Mouse (Mus musculus): ENCODE measurements around the gene Slc16a13. TPM values are rescaled to one million over a fixed set of nuclear protein-coding genes. Genes with fewer than 3 reads are reported as not detected.

Gene Slc16a13
- polyA plus RNA-seq, 1 experiment from 2014 or later = 16.0 TPM

DNA sequence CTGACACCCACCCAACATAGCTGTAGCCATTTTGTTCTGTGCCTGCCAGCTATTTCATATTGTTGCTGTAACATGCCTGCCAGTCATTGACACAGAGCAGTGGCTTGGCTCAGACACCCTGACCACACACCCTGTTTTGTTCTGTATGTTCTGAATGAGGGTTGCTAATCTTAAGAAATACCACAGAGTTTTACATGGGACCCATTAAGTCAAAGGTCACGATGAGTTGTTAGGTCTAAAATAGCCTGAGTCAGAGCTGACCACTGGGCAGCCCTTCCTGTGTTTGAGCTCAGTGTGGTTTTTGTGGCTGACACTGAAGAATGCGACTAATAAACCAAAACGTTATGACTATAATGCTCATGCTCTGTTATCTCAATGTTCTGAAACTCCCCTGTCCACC, 22.5 kb downstream of the Slc16a13 start:
- Histone ChIP-seq H3K4me1 (no peaks in the 10 kb centered on the region), H3K36me3 (no peaks in the 10 kb centered on the region), H3K4me3 (no peak overlapping the region), H3K9me3 (replicated peaks) (no peaks in the 10 kb centered on the region), H3K27me3 (ENCODE audit: low read depth, poor library complexity, severe bottlenecking) (no peaks in the 10 kb centered on the region), H3K27ac (replicated peaks) (no peak overlapping the region)
- no peak for DNase-seq (ENCODE audit: low spot score)
- WGBS = 91% methylated on average over 3 of the region's 3 CpGs

DNA sequence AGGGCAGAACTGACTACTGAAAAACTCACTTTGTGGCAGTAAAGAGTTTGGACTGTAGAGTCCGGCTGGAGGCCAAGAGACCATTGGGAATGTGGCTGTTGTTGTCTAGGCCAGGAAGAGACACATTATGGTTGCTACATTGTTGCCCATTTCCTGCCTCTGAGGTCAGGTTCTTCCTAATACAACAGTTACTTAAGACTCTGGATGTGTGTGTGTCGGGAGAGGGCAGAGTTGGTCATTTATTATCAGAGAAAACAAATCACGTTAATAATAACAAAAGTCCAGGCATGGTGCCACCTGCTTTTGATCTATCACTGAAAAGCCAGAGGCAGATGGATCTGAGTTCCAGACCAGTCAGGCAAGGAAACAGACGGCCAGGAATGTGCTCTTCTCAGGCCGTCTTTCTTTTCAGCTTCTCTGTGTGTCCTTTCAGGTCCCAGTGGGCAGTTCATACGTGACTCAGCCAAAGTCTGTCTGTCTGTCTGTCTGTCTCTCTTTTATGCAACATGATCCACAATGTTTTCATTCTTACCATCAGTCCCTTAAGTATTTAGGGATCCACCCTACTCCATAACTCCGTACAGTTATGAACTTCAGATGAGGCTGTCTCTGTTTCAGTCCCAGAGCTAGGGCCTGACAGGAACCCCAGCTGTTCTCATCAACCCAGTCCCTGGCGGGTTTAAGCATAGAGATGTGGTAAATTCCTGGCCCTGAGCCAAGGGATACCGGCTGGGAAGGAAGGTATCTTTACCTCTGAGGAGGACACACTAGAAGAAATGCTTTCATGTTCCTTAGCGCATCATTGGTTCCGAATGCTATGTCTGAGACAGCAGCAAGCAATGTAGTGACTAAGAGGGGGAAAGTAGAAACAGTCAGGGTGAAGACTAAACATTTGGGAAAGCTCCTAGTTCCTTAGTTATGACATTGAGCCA, 27.2 kb downstream of the Slc16a13 start:
- no peak for DNase-seq (ENCODE audit: low spot score)
- 70% methylated on average over 11 of the region's 11 CpGs for WGBS
- H3K4me1 ChIP-seq = no peaks in the 10 kb centered on the region
- H3K9me3 ChIP-seq (replicated peaks) = no peaks in the 10 kb centered on the region
- H3K36me3 ChIP-seq = no peaks in the 10 kb centered on the region
- H3K4me3 ChIP-seq = no peak overlapping the region
- H3K27me3 ChIP-seq (ENCODE audit: low read depth, poor library complexity, severe bottlenecking) = no peaks in the 10 kb centered on the region
- no peak overlapping the region for H3K27ac ChIP-seq (replicated peaks)

DNA sequence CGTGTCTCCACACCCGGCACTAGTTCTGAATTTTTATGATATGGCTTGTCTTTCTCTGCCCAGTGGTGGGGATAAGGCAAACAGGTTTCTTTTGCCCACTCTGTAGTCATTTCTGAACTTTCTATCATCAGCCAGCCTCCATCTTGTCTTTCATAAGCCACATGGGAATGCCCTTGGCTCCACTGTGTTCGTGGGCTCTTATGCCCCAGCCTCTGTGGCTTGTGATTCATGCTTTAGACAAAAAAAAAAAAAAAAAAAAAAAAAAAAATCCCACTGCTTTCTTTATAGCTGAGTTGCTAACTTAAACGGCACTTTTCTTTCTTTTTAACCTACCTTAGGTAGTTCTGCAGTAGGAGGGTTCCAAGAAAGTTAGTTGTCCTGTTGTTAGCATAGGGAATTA, 28.7 kb downstream of the Slc16a13 start:
- H3K27me3 ChIP-seq (ENCODE audit: low read depth, poor library complexity, severe bottlenecking) = no peaks in the 10 kb centered on the region
- DNase-seq (ENCODE audit: low spot score) = no peak
- no peaks in the 10 kb centered on the region for H3K4me1 ChIP-seq
- H3K9me3 ChIP-seq (replicated peaks) = no peaks in the 10 kb centered on the region
- H3K36me3 ChIP-seq = no peaks in the 10 kb centered on the region
- WGBS = 87% methylated on average over 4 of the region's 4 CpGs
- no peak overlapping the region for H3K4me3 ChIP-seq
- no peak overlapping the region for H3K27ac ChIP-seq (replicated peaks)

DNA sequence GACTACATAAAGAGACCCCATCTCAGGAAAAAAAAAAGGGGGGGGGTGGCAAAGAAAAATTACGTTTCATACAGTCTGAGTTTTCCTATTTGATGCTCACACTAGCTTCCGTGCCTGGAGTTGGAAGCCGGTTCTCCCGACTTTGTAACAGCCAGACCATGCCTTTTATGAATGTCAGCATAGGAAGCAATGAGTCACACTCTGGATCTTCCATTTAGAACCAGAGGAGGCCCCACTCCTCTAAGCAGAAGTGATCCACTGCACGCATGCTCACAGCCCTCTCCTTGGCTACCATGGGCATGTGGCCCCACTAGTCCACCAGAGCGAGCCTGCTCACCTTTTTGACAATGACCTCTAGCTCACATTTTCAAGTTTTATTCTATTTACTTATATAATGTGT, 29.7 kb downstream of the Slc16a13 start:
- no peak overlapping the region for H3K27ac ChIP-seq (replicated peaks)
- H3K4me1 ChIP-seq = no peaks in the 10 kb centered on the region
- H3K4me3 ChIP-seq = no peak overlapping the region
- H3K9me3 ChIP-seq (replicated peaks) = no peaks in the 10 kb centered on the region
- no peaks in the 10 kb centered on the region for H3K36me3 ChIP-seq
- no peak for DNase-seq (ENCODE audit: low spot score)
- H3K27me3 ChIP-seq (ENCODE audit: low read depth, poor library complexity, severe bottlenecking) = no peaks in the 10 kb centered on the region
- WGBS = 88% methylated on average over 6 of the region's 6 CpGs

DNA sequence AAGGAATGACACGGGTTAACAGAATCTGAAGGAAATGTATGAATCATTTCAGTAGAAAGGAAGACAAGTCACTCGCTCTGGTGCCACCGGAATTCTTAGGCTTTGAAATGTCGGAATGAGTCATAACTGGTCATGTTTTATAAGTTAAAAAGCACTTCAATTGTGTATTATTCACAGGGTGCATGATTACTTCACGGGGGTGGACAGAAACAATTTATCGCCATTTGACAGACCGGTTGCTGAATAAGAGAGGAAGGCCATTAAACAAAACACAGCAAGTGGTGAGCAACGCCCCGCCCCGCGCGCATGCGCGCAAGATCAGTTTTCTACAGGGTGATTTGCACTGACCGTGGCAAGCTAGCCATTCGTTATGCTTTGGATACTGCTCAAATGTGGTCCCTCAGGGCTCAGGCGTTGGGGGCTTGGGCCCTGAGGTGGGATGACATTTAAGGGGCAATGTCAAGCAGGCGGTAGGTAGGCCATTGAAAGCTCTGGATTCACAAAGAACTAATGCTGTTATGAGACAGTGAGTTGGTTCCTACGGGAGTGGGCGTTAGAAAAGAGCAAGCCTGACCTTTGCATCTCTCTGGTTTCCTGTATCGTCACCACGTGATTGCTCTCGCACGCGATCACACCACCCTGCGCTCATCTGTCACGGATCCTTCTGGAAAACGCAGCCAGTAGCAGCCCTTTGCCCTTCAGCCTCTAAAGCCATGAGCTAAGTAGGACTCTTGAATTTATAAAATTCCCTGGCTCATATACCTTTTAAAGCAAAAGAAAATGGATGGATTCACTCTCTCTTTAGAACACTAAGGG, 31.3 kb downstream of the Slc16a13 start:
- Histone ChIP-seq H3K27me3 (ENCODE audit: low read depth, poor library complexity, severe bottlenecking) (no peaks in the 10 kb centered on the region), H3K36me3 (no peaks in the 10 kb centered on the region), H3K27ac (replicated peaks) (no peak overlapping the region), H3K4me3 (no peak overlapping the region), H3K9me3 (replicated peaks) (no peaks in the 10 kb centered on the region), H3K4me1 (no peaks in the 10 kb centered on the region)
- WGBS = 92% methylated on average over 28 of the region's 28 CpGs
- DNase-seq (ENCODE audit: low spot score) = no peak

DNA sequence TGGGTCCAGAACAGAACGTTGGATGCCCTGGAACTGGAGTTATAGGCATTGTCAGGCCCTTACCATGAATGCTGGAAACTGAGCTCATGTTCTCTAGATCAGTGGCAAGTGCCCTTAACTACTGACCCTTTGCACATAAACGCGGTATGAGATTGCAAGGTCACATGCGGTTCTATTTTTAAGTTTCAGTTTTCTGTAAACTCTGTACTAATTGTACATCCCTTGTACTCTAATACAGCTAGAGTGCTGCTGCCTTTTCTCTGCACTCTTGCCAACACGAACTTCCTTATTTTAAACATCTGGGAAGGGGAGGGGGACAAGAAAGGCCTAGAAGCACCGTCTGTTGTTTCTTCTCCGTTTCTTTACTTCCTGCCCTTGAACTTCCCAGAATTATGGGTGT, 35.7 kb downstream of the Slc16a13 start:
- DNase-seq (ENCODE audit: low spot score) = no peak
- H3K27me3 ChIP-seq (ENCODE audit: low read depth, poor library complexity, severe bottlenecking) = no peaks in the 10 kb centered on the region

DNA sequence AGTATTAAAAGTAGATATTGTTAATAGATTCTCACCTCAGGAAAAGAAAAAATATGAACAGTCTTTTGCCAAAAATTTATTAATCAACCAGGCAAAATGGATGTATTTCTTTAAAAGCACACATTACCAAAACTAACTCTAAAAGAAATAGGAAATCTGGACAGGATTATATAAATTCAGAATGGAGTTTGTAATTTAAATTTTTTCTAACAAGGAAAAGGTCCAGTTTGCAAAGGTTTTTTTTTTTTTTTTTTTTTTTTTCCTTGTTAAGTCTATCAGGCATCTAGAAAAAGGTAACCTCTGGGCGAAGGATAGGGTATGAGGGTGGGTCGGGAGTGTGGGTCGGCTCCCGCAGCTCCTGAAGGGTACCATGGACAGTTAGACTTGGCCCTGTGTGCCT, 40.4 kb downstream of the Slc16a13 start:
- WGBS = 93% methylated on average over 4 of the region's 4 CpGs
- Histone ChIP-seq H3K4me1 (no peaks in the 10 kb centered on the region), H3K9me3 (replicated peaks) (no peaks in the 10 kb centered on the region), H3K27ac (replicated peaks) (no peak overlapping the region), H3K36me3 (no peaks in the 10 kb centered on the region), H3K4me3 (no peak overlapping the region), H3K27me3 (ENCODE audit: low read depth, poor library complexity, severe bottlenecking) (no peaks in the 10 kb centered on the region)
- DNase-seq (ENCODE audit: low spot score) = no peak

More for the DNA sequence above, 35.7 kb downstream of the Slc16a13 start:
- H3K4me3 ChIP-seq = no peak overlapping the region
- no peaks in the 10 kb centered on the region for H3K4me1 ChIP-seq
- no peaks in the 10 kb centered on the region for H3K36me3 ChIP-seq
- no peak overlapping the region for H3K27ac ChIP-seq (replicated peaks)
- WGBS = 89% methylated on average over 7 of the region's 7 CpGs
- no peaks in the 10 kb centered on the region for H3K9me3 ChIP-seq (replicated peaks)

DNA sequence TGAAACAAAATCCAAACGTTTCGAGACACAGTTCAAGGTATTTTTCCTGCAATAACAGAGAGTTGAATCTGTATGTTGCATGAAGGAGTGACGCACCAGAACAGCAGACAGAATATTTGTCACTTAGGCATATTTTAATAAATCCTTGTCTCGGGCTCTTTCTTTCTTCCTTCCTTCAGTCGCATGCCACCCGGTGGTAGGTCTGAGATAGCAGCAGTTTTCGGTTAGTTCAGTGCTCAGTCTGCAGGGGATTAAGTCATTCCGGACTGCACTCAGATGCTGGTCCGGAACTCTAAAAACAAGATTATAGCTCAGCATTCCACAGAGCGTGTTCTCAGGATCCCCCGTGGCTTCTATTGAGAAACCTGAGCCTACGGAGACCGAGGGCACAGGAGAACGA, 41.5 kb downstream of the Slc16a13 start:
- H3K9me3 ChIP-seq (replicated peaks) = no peaks in the 10 kb centered on the region
- WGBS = 37% methylated on average over 14 of the region's 14 CpGs
- no peaks in the 10 kb centered on the region for H3K27me3 ChIP-seq (ENCODE audit: low read depth, poor library complexity, severe bottlenecking)
- H3K27ac ChIP-seq (replicated peaks) = no peak overlapping the region
- H3K4me1 ChIP-seq = no peaks in the 10 kb centered on the region
- DNase-seq (ENCODE audit: low spot score) = peak; percentile 36
- no peak overlapping the region for H3K4me3 ChIP-seq
- H3K36me3 ChIP-seq = no peaks in the 10 kb centered on the region

DNA sequence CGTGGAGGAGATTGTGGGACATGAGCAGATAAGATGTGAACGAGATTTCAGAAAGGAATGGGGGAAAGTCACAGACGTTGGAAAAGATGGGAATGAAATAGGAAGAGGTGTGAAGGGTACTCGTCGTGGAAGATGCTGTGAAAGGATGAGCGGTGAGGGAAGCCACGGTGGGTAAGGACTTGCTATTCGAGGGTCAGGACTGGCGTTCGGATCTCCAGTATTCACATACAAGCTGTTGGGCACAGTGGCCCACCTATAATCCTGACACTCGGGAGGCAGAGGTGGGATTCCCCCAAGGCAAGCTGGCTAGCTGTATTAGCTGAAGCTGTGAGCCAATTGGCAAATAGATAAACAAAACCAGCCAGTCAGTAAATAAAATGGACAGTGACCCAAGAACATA, 42.1 kb downstream of the Slc16a13 start:
- WGBS = 85% methylated on average over 11 of the region's 11 CpGs
- DNase-seq (ENCODE audit: low spot score) = no peak

DNA sequence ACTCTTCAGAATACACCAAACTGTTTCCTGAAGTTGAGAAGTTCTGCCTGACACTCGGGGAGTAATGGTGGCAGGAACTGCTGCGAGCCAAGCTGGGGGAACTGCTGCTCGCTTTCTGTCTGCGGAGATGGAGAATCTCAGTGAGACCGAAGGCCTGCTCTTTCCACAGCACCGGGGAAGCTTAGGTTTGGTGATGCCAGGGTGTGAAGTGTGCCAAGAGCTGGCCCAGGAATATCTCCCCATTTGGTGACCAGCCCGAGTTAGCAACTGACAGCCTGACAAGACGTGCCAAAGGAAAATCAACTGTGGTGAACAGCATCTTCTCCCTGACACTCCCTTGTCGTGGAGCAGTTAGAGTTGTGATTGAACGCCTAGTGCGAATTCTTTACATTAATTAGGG, 42.6 kb downstream of the Slc16a13 start:
- no peaks in the 10 kb centered on the region for H3K36me3 ChIP-seq
- no peaks in the 10 kb centered on the region for H3K4me1 ChIP-seq
- H3K27ac ChIP-seq (replicated peaks) = no peak overlapping the region
- H3K27me3 ChIP-seq (ENCODE audit: low read depth, poor library complexity, severe bottlenecking) = no peaks in the 10 kb centered on the region
- no peak for DNase-seq (ENCODE audit: low spot score)
- H3K4me3 ChIP-seq = no peak overlapping the region
- whole genome bisulfite sequencing = 91% methylated on average over 11 of the region's 11 CpGs
- H3K9me3 ChIP-seq (replicated peaks) = no peaks in the 10 kb centered on the region

More for the DNA sequence above, 42.1 kb downstream of the Slc16a13 start:
- H3K4me1 ChIP-seq = no peaks in the 10 kb centered on the region
- H3K4me3 ChIP-seq = no peak overlapping the region
- H3K27ac ChIP-seq (replicated peaks) = no peak overlapping the region
- no peaks in the 10 kb centered on the region for H3K9me3 ChIP-seq (replicated peaks)
- no peaks in the 10 kb centered on the region for H3K36me3 ChIP-seq
- no peaks in the 10 kb centered on the region for H3K27me3 ChIP-seq (ENCODE audit: low read depth, poor library complexity, severe bottlenecking)

DNA sequence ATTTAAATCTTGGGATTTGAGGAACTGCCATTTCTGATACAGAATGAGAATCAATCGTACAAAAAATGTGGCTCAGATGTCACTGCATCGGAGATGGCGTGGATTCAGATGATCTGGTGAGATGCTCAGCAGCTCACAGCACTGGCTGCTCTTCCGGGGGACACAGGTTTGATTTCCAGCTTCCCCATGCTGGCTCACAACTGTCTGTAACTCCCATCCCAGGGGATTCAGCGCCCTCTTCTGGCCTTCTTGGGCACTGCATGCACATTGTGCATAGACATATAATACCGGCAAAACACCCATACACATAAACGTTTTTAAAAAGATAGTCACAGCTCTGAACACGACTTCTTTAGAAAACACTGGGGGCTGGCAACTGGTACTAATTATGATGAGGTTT, 43.2 kb downstream of the Slc16a13 start:
- DNase-seq (ENCODE audit: low spot score) = no peak
- WGBS = 76% methylated on average over 8 of the region's 8 CpGs

DNA sequence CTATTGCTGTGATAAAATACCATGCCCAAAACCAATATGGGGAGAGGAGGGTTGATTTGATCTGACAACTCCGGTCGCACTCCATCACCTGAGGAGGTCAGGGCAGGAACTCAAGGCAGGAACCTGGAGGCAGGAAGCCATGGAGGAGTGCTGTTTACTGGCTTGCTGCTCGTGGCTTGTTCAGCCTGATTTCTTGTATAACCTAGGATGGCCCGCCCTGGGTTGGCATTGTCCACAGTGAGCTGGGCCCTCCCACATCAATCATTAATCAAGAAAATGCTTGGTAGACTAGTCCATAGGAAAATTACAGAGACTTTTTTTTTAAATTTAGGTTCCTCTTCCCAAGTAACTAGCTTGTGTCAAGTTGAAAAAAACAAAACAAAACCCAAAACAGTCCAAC, 46.4 kb downstream of the Slc16a13 start:
- Histone ChIP-seq H3K4me3 (no peak overlapping the region), H3K4me1 (no peaks in the 10 kb centered on the region), H3K27me3 (ENCODE audit: low read depth, poor library complexity, severe bottlenecking) (no peaks in the 10 kb centered on the region), H3K9me3 (replicated peaks) (no peaks in the 10 kb centered on the region), H3K36me3 (no peaks in the 10 kb centered on the region), H3K27ac (replicated peaks) (no peak overlapping the region)
- no peak for DNase-seq (ENCODE audit: low spot score)
- WGBS = 87% methylated on average over 4 of the region's 4 CpGs

More for the DNA sequence above, 43.2 kb downstream of the Slc16a13 start:
- no peaks in the 10 kb centered on the region for H3K36me3 ChIP-seq
- no peaks in the 10 kb centered on the region for H3K27me3 ChIP-seq (ENCODE audit: low read depth, poor library complexity, severe bottlenecking)
- H3K4me3 ChIP-seq = no peak overlapping the region
- H3K9me3 ChIP-seq (replicated peaks) = no peaks in the 10 kb centered on the region
- no peak overlapping the region for H3K27ac ChIP-seq (replicated peaks)
- H3K4me1 ChIP-seq = no peaks in the 10 kb centered on the region

DNA sequence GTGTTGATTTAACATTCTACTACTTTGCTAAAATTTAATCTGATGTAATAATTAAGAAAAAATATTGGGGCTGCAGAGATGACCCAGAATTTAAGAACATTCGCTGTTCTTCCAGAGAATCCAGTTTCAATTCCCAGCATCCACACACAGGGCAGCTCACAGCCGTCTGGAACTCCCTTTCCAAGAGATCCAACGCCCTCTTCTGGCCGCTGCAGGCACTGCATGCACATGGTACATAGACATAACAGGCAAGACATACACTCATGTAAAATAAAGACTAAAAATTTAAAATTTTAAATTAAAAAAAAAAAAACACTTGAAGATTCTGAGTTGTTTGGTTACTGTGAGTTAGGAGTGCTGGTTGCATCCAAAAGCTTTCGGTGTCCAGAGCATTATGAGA, 48.6 kb downstream of the Slc16a13 start:
- no peaks in the 10 kb centered on the region for H3K36me3 ChIP-seq
- H3K27ac ChIP-seq (replicated peaks) = no peak overlapping the region
- WGBS = 57% methylated on average over 5 of the region's 5 CpGs
- no peak overlapping the region for H3K4me3 ChIP-seq
- DNase-seq (ENCODE audit: low spot score) = no peak
- no peaks in the 10 kb centered on the region for H3K27me3 ChIP-seq (ENCODE audit: low read depth, poor library complexity, severe bottlenecking)
- no peaks in the 10 kb centered on the region for H3K4me1 ChIP-seq
- no peaks in the 10 kb centered on the region for H3K9me3 ChIP-seq (replicated peaks)

Data from midbrain, embryonic 10.5 days (tissue).